Mouse (Mus musculus) retina, postnatal 7 days (tissue): ENCODE data around the gene Cd8a.

Experiments used
- DNase-seq: peaks from one replicate; pipeline ENCODE4 v3.0.0-alpha.2; 2012; ENCODE audit warnings: low read depth, low spot score

Gene Cd8a

DNA sequence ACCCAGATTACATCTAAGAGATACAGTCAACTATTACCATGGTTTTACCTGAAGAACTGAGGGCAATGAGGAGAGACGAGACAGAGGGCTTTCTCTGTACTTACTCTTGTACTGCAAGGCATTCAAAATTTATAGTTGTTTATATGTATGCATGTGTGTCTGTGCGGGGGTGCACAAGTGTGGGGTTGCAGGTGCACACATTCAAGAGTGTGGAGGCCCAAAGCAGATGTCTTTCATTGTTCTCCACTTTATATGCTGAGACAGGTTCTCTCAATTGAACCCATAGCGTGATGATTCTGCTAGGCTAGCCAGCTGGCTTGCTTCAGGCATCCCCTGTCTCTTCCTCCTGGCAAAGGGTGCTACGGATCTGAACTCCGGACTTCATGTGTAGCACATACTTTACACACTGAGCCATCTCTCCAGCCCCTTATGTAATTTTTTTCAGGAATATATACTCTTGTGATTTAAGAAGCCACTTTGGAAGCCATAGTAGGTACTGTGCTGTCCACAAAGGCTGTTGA lies 2.1 kb upstream of the Cd8a start:
- DNase-seq: no peak

DNA sequence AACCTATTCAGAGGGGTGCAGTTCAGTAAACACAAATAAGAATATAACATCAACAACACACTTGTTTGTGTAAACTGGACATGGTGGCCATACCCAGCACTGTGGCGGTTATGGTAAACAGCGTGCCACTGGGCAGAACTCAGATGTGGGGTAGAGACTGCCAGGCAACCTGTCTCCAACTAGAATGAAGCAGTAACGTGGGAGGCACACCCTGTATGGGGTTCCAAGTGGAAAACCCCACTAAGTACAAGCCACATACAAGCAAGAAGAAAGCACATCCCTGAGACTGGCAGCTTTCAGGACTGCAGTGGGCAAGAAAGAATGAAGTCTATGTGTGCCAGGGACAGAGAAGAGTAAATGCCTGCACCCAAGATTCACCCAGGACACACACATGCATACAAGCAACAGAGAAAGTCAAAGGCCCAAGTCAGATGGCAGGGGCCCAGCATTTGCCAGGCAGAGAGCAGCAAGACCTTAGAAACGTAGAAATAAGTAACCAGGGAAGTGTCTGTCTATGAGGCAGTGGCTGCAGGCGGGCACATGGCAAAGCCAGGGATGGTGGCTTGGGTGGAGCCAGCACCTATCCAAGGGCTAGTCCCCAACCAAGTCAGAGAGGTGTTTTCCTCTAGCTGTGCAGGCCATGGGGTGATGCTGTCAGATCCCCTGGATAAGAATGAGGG lies 1.0 kb upstream of the Cd8a start:
- no peak for DNase-seq

DNA sequence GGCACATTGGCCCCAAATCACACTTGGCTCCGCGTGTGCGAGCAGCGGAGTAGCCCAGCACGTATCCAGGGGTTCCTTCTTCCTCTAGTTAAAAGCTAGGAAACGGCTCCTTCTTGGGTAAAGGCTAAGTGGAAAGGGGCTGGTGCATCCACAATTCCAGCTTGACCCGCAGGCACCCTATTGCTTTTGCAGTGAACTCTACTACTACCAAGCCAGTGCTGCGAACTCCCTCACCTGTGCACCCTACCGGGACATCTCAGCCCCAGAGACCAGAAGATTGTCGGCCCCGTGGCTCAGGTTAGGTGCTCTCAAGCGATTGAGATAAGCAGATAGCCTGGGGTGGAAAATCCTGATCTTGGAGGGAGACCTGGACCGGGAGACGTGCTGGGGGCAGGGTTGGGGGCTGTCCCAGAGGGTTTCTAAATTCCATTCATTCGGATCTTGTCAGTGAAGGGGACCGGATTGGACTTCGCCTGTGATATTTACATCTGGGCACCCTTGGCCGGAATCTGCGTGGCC lies 1.1 kb downstream of the Cd8a start:
- DNase-seq: no peak

DNA sequence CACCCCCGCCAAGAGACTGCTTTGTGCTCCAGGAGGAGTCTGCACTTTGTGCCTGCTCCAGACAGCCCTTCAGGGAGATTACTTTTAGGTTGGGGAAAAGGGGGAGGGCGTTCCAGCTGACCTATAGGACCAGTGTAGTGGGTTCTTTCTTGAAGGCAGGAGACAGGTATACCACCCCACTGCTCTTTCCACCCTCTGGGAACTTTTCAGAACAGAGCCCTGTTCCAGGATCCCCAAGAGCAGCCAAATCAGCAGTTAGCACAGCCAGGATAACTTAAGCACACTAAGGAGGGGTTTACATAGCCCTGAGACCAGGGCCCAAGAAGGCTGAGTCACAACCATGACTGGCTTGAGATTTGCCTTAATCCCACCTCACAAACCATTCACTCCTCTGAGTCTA lies 1.7 kb downstream of the Cd8a start:
- no peak for DNase-seq

DNA sequence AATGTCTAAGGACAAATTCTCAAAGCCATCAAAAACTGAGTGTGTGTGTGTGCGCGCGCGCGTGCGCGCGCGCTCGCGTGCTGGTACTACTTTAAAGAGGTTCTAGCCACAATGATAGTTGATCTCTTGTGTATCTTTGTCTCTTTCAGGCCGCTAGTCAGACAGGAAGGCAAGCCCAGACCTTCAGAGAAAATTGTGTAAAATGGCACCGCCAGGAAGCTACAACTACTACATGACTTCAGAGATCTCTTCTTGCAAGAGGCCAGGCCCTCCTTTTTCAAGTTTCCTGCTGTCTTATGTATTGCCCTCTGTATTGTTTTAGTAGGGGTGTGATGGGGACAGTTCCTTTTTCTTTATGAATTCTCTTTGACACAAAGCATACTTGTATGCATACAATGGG lies 3.5 kb downstream of the Cd8a start:
- no peak for DNase-seq

DNA sequence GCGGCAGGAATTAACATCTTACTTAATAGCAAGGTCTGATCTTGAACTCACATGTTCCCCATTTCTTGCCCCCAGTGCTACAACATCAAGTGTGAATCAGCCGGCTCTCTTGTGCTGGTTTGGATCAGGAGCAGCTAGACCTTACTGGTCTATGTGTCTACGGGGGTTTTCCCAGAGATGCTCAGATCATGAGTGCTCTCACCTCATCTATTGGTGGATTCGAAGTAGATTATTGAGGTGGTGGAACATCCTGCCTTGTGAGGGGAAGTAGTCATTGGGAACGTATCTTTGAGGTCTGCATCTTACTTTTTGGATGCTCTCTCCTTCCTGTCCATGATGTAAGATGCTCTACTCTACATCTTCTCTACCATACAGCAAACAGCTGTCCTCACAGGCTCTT lies 8.4 kb downstream of the Cd8a start:
- no peak for DNase-seq

DNA sequence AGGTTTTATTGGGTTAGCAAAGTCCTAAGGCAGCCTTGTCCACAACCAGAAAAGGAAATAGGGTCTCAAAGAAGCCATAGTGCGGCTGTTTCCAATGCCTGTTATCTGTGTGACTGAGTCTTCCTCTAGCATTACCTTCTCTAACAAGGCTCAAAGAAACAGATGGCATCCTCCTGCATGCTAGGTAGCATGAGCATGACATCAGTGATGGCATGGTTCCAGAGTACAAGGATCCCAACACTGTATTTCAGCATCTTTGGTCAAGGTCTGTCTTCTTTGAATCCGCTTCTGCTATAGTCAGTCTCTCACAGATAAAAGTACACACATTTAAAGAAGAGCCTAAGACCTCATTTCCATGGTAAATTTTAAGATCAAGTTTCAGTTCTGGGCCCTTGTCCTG lies 17.3 kb downstream of the Cd8a start:
- no peak for DNase-seq

DNA sequence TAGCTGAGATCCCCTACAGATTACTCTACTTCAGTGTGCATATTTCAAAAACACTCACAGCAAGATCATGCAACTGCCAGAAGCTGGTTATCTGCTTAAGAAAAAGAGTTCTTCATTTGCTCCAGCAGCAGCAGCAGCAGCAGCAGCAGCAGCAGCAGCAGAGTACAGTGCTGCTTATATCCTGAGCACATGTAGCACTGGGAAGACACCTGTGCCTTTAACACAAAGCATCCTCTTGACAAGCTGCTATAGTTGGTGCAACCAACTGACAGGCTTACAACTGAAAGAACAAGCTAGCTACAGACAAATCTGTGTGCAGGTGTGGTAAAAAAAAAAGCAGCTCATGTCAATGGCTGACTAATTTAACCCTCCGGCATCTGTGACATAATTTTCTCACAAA lies 22.8 kb downstream of the Cd8a start:
- no peak for DNase-seq

DNA sequence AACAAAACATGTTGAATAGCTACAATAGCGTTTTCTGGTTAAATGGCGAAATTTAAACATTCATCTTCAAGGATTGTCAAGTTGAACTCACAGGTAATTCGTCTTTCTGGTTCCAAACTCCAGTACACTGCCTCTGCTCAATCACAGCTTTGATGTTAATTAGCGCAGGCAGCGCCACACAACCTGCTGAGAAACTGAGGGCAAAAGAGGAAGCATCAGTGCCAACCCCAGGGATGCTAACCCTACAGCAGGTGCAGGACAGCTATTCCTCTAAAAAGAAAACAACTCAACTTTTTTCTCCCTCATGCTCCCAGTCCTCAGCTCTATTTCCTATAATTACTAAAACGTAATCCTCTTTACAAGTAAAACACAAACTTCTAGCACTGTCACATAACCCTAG lies 23.5 kb downstream of the Cd8a start:
- DNase-seq: no peak

DNA sequence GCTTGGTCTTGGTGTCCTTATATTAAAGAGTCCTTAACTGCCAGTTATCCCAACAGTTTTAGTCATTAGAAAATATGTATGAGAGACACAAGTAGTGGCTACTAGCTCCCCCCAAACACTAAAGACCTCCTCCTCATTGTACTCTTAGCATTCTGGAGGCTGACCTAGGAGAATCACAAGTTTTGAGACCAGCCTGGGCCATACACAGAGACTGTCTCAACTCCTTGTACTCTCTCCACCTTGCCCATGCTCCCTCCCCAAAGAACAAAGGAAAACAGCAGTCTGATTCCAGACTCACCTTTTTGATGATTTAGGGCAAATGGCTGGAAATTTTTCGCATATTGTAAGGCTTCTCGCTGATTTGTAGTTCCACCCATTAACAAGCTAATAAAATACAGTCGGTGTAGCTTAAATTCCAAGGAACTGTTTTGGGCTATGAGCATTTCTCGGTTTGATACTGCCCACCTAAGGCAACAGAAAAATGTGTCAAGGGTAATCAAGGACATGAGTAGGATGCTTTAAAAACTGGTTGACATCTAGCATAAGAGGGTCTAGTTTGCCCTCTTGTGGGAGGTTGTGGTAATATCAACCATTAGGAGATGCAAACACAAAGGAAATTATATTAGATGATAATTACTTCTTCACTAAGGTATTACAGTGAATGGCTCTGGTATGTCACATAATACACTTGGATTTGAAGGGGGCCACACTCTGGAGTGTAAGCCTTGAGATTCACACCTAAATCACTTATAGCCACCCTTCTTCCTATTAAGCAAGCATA lies 25.8 kb downstream of the Cd8a start:
- DNase-seq: peak; percentile 34

DNA sequence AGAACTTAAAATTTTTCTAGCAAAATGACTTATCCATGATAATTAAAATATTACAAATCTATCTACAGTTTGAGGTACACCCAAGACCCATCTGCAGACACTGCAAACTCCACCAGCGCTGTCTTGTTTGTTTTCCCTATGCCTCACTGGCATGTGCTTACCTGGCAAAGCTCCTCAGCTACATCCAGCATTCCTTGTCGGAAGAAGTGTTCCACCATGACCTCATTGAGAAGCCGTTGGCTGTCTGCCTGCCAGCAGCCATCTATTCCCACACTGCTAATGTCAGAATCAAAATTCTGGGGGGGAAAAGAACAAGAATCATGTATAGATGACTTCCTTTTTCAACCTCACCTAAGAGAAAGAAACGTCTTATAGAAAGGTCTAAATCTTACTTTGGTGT lies 41.4 kb downstream of the Cd8a start:
- no peak for DNase-seq

DNA sequence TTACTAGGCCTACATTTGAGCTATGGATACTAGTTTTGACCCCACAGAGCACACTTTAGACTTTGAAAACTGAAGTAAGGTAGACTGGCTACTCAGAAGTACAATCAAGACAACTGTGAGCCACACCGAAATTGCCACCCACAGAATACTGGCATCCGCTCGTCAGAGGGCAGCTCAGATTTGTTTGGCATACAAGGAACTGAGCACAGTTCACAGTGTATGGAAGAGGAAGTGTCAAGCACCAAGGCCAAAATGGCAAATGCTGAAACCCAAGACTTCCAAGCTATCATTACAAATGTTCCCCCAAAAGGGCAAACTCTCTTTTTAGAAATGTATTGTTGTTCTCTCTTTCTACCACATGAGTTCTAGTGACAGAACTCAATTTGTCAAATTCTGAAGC lies 42.2 kb downstream of the Cd8a start:
- DNase-seq: no peak

DNA sequence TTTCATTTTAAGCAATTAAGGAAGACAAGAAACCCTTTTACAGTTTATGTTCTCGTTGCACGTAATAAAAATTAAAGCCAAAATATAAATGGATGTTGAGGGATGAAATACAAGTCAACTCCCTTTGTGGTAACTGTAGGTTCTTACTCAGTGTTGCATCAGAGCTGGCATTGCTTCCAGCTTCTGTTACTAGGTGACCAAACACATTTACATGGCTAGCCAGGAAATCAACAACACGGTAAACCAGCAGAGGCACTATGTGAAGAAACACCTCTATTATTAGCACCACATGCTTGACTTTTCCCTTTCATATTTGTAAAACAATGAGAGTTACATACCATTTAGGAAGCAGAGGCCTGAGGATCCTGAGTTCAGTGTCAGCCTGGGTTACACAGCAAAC lies 45.6 kb downstream of the Cd8a start:
- no peak for DNase-seq

DNA sequence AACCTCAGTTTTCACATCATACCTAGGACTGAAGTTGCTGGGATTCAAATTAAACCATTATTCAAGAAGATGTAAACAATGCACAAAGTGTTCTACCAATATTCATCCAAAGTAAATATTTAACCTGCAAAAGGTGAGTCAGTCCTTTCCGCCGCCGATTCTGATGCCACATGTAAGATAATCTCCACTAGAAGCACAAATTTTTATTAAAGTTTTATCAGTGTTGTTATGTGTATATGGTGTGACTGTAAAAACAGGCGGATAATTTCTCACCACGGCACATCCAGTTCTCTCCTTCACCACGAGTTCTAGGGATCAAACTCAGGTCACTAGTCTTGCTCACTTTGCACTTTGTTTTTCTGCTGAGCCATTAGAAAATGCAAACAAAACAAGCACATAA lies 47.6 kb downstream of the Cd8a start:
- DNase-seq: no peak

DNA sequence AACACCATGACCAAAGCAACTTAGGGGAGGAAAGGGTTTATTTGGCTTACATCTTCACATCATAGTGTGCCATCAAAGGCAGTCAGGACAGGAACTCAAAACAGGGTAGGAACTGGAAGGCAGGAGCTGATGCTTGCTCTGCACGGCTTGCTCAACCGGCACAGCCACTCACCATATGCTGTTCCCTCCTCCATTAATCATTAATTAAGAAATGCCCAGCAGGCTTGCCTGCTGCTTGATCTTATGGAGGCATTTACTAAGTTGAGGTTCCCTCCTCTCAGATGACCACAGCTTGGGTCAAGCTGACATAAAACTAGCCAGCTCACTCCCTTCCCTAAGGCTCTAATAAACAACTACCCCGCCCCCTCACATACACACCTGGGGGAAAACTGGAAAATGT lies 48.9 kb downstream of the Cd8a start:
- DNase-seq: no peak

DNA sequence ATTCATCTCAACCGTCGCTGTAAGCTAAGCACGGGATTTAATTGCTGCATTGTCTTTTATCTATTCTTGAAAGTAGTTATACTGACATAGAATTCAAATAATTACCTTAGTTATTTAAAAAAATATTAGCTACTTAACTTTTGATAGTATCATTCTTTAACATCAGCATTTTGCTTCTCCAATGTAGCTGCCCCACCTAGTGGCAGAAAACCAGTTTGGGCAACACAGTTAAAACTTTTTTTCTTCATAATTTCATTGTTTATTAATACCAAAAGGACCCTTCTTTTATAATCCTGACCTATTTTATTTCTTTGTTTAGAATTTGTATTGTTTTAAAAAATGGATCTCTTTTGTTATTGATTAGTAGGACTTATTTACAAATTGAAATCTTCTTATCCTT lies 49.9 kb downstream of the Cd8a start:
- no peak for DNase-seq

DNA sequence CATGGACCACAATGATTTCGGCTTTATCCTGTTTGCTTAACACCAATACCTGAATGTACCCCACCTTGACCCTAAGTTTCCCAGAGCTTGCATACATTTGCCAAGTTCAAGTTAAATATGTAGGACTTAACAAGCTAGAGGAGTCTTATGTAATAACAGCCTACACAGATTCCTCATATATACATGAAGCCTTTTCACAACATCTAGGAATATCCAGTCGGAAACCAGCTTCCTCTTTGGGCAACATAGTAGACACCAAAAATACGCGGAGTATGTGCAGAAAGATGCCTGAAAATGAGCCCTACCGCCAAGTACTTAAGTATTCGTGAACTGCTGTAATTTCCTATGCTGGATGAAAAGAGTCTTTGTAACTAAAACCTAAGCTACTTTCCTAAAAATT lies 52.5 kb downstream of the Cd8a start:
- no peak for DNase-seq

DNA sequence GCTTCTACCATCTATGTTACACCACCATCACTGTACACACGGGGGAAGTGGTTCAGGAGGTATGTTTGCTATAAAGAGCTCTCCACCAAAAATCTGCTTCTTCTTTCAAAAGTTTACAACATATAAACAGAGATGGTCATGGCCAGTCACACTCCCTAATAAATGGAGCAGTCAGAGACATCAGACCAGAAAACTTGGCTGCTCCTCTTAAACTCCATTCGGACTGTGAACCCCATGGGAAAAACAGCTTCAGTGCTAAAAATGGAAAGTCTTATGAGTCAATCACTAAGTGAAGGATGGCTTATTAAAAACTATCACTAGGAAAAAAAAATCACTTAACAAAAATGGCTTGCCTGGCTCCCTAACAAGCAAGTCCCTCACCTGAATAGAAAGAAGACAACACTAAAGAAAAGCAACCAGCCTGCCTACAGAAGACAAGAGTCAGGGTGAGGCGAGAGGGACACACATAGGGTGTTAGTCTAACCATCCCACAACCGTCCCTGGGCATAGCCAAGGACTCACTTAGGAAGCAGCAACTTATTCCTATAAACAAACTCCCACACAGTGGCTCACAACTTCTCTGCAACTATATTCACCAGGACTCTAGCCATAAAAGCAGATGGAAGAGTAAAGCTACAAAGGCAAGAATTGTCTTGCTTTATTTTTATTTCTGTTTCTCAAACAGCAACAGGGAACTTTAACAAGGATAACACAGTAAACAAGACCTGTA lies 54.9 kb downstream of the Cd8a start:
- no peak for DNase-seq
